Mouse (Mus musculus): ENCODE measurements around the gene Cga. TPM values are rescaled to one million over a fixed set of nuclear protein-coding genes. Genes with fewer than 3 reads are reported as not detected.
"Not testable (repeated sequence)": the region's sequence is repeated elsewhere in the genome, so short reads cannot be mapped to it uniquely, and the experiment has no call there.

Cga gene
- total and polyA plus RNA-seq, 3 experiments, result not detected

DNA sequence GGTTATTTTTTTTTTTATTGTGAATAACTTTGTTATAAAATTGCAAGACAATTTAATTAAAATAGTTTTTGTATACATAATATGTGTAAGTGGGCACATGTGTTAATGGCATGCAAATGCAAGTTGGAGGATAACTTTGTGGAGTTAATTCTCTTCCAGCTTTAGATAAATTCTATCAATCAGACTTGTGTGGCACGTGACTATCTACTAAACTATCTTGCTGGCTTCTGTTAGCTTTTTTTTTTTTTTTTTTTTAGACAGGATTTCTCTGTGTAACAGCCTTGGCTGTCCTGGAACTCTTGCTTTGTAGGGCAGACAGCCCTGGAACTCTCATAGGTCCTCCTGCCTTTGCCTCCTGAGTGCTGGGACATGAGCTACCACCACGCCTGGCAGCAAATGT, 4.9 kb downstream of the Cga start:
- Histone ChIP-seq H3K27ac (no peak overlapping the region), H3K4me1 (ENCODE audit: control insufficient read depth, insufficient read depth, low read length) (no peaks in the 10 kb centered on the region; the same call in 1 of the 2 replicates), H3K27me3 (ENCODE audit: control insufficient read depth, insufficient read depth, low read length) (no peaks in the 10 kb centered on the region), H3K79me2 (replicated peaks; ENCODE audit: control insufficient read depth, insufficient read depth, low read length) (no peaks in the 10 kb centered on the region), H3K9ac (ENCODE audit: low read depth, low read length) (no peak overlapping the region), H3K4me3 (no peak overlapping the region), H3K36me3 (ENCODE audit: control insufficient read depth, insufficient read depth, low read length) (no peaks in the 10 kb centered on the region)
- no peak for TF ChIP-seq EP300 (IDR thresholded peaks at IDR 0.05; ENCODE audit: insufficient read depth, low read depth, low read length)
- TF ChIP-seq CTCF (IDR thresholded peaks at IDR 0.05), result no peak
- TF ChIP-seq POLR2A (IDR thresholded peaks at IDR 0.05; ENCODE audit: insufficient read depth, low read depth, low read length), result no peak
- WGBS, result 55% methylated on average over 2 of the region's 2 CpGs
- DNase-seq, result no peak
- intact Hi-C loops (cut with DNase I), result no loop called here

DNA sequence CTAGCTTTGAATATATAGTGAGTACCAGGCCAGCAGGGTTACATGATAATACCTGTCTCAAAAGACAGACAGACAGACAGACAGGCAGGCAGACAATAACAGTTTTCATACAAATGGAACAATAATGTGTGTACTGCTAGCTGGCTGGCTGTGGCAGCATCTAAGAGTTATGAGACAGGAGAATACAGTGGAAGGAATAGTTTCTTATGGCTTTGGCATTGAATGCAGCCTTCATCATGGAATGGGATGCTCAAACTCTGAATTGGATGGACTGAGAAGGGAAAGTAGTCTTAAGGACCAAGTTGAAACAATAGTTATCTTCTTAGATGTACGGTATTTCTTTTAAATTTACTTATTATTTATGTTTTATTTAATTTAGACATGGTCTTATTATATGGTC, 5.7 kb downstream of the Cga start:
- Histone ChIP-seq H3K27ac (no peak overlapping the region), H3K36me3 (ENCODE audit: control insufficient read depth, insufficient read depth, low read length) (no peaks in the 10 kb centered on the region), H3K27me3 (ENCODE audit: control insufficient read depth, insufficient read depth, low read length) (no peaks in the 10 kb centered on the region), H3K79me2 (replicated peaks; ENCODE audit: control insufficient read depth, insufficient read depth, low read length) (no peaks in the 10 kb centered on the region), H3K4me3 (no peak overlapping the region), H3K9ac (ENCODE audit: low read depth, low read length) (no peak overlapping the region), H3K4me1 (ENCODE audit: control insufficient read depth, insufficient read depth, low read length) (no peaks in the 10 kb centered on the region; the same call in 1 of the 2 replicates)
- WGBS, result 89% methylated on average over 1 of the region's 1 CpGs
- intact Hi-C loops (cut with DNase I), result no loop called here
- DNase-seq, result no peak
- no peak for TF ChIP-seq EP300 (IDR thresholded peaks at IDR 0.05; ENCODE audit: insufficient read depth, low read depth, low read length)
- no peak for TF ChIP-seq POLR2A (IDR thresholded peaks at IDR 0.05; ENCODE audit: insufficient read depth, low read depth, low read length)
- TF ChIP-seq CTCF (IDR thresholded peaks at IDR 0.05), result no peak

DNA sequence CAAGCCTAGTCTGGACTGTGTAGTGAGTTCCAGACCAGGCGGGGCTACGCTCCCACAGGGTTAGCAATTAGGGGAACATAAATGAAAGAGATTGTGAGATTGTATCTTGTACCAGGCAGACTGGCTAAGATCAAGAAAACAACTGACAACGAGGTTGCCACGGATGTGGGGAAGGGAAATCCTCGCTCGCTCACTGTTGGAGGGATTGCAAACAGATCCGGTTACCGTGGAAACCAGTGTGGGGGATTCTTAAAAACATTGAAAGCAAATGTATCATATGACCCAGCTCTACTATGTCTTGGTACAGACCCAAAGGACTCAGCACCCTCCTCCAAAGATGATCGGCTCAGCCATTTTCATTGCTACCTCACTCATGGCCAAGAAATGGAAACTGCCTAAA, 6.6 kb downstream of the Cga start:
- Histone ChIP-seq H3K4me3 (no peak overlapping the region), H3K79me2 (replicated peaks; ENCODE audit: control insufficient read depth, insufficient read depth, low read length) (no peaks in the 10 kb centered on the region), H3K36me3 (ENCODE audit: control insufficient read depth, insufficient read depth, low read length) (no peaks in the 10 kb centered on the region), H3K27me3 (ENCODE audit: control insufficient read depth, insufficient read depth, low read length) (no peaks in the 10 kb centered on the region), H3K27ac (no peak overlapping the region), H3K4me1 (ENCODE audit: control insufficient read depth, insufficient read depth, low read length) (no peaks in the 10 kb centered on the region; the same call in 1 of the 2 replicates), H3K9ac (ENCODE audit: low read depth, low read length) (no peak overlapping the region)
- no peak for DNase-seq
- TF ChIP-seq CTCF (IDR thresholded peaks at IDR 0.05) (no peak), EP300 (IDR thresholded peaks at IDR 0.05; ENCODE audit: insufficient read depth, low read depth, low read length) (no peak), POLR2A (IDR thresholded peaks at IDR 0.05; ENCODE audit: insufficient read depth, low read depth, low read length) (no peak)
- intact Hi-C loops (cut with DNase I), result no loop called here
- 35% methylated on average over 9 of the region's 9 CpGs for WGBS

DNA sequence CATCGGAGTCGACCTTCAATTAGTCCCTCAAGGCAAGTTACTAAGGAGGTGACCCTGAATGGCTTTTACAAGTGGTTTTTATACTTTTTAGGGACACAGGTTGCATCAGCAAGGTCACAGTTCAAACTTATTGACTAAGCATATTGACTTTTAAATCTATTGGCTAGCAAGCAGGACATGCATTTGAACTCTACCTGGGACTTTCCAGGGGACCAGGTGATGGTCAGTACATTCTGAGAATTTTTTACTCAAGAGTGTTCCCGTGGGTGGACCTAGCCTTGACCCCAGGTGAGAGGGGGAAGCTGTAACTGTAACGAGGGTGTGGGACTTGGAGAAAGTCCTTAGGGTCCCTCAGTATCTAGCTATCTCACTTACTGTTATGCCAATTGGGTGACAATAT, 7.6 kb downstream of the Cga start:
- TF ChIP-seq EP300 (IDR thresholded peaks at IDR 0.05; ENCODE audit: insufficient read depth, low read depth, low read length) (no peak), CTCF (IDR thresholded peaks at IDR 0.05) (no peak), POLR2A (IDR thresholded peaks at IDR 0.05; ENCODE audit: insufficient read depth, low read depth, low read length) (no peak)
- Histone ChIP-seq H3K4me3 (no peak overlapping the region), H3K79me2 (replicated peaks; ENCODE audit: control insufficient read depth, insufficient read depth, low read length) (no peaks in the 10 kb centered on the region), H3K36me3 (ENCODE audit: control insufficient read depth, insufficient read depth, low read length) (no peaks in the 10 kb centered on the region), H3K27ac (no peak overlapping the region), H3K27me3 (ENCODE audit: control insufficient read depth, insufficient read depth, low read length) (no peaks in the 10 kb centered on the region), H3K4me1 (ENCODE audit: control insufficient read depth, insufficient read depth, low read length) (no peaks in the 10 kb centered on the region; the same call in 1 of the 2 replicates), H3K9ac (ENCODE audit: low read depth, low read length) (no peak overlapping the region)
- intact Hi-C loops (cut with DNase I), result no loop called here
- WGBS, result 72% methylated on average over 4 of the region's 4 CpGs
- DNase-seq, result no peak

DNA sequence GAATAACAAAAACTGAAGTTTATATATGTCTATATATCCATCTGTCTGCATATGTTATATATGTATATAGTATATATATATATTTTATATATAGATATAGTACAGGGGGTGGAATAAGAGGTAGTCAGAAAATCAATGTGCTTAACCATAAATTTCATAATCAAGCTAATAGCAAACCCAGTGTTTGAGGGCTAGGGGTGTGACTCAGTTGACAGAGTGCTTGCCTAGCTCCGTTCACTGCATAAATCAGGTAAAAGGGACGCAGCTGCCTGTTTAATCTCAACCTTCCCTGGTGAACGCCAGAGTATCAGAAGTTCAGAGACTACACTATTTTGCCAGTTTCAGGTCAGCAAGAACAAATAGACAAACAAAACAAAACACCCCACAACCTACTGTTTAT, 8.0 kb downstream of the Cga start:
- H3K79me2 ChIP-seq (replicated peaks; ENCODE audit: control insufficient read depth, insufficient read depth, low read length); H3K27ac ChIP-seq; H3K9ac ChIP-seq (ENCODE audit: low read depth, low read length); DNase-seq; H3K27me3 ChIP-seq (ENCODE audit: control insufficient read depth, insufficient read depth, low read length); intact Hi-C loops (cut with DNase I); H3K4me3 ChIP-seq; H3K4me1 ChIP-seq (ENCODE audit: control insufficient read depth, insufficient read depth, low read length); H3K36me3 ChIP-seq (ENCODE audit: control insufficient read depth, insufficient read depth, low read length): not testable (repeated sequence)
- WGBS, result 59% methylated on average over 3 of the region's 3 CpGs

DNA sequence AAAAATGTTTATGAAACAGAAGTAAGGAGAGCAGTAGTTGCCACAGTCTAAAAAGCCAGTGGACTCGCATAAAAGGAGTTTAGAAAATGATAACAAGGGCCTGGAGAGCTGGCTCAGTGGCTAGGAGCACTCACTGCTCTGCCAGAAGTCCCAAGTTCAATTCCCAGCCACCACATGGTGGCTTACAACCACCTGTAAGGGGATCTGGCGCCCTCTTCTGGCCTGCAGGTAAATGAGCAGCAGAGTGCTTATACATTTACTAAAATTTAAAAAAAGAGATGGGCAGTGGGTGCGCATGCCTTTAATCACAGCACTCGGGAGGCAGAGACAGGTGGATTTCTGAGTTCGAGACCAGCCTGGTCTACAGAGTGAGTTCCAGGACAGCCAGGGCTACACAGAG, 11.8 kb downstream of the Cga start:
- H3K79me2 ChIP-seq (replicated peaks; ENCODE audit: control insufficient read depth, insufficient read depth, low read length), result no peaks in the 10 kb centered on the region
- no peaks in the 10 kb centered on the region; the same call in 1 of the 2 replicates for H3K4me1 ChIP-seq (ENCODE audit: control insufficient read depth, insufficient read depth, low read length)
- WGBS, result 72% methylated on average over 5 of the region's 5 CpGs
- H3K27me3 ChIP-seq (ENCODE audit: control insufficient read depth, insufficient read depth, low read length), result no peaks in the 10 kb centered on the region
- intact Hi-C loops (cut with DNase I), result no loop called here
- no peak overlapping the region for H3K27ac ChIP-seq
- H3K4me3 ChIP-seq, result no peak overlapping the region
- DNase-seq, result no peak
- no peaks in the 10 kb centered on the region for H3K36me3 ChIP-seq (ENCODE audit: control insufficient read depth, insufficient read depth, low read length)
- H3K9ac ChIP-seq (ENCODE audit: low read depth, low read length), result no peak overlapping the region
- peak; percentile 58 for TF ChIP-seq CTCF (IDR thresholded peaks at IDR 0.05)
- no peak for TF ChIP-seq POLR2A (IDR thresholded peaks at IDR 0.05; ENCODE audit: insufficient read depth, low read depth, low read length)
